Mouse (Mus musculus) heart, adult 2 months (tissue): ENCODE data around the gene Yod1. TPM values are rescaled to one million over a fixed set of nuclear protein-coding genes. Genes with fewer than 3 reads are reported as not detected.
A peak's percentile ranks its signal among the peaks of the same experiment; 100 is the strongest.

Source experiments
- DNase-seq, 2 experiments: peaks; one replicate each; pipeline ENCODE4 v3.0.0; 2021
- H3K27ac ChIP-seq: fragments of 200-600 bp; 2 replicates; pipeline ENCODE4 v1.8.1; 2022
- H3K27me3 ChIP-seq: fragments of 200-500 bp; 2 replicates; pipeline ENCODE4 v1.6.1; 2012; ENCODE audit warnings: mild to moderate bottlenecking, low read length, inconsistent platforms, mixed read lengths; ENCODE audit not compliant: control insufficient read depth, insufficient read depth
- H3K36me3 ChIP-seq: fragments of 200-500 bp; 2 replicates; pipeline ENCODE4 v1.6.1; 2012; ENCODE audit warnings: low read length, inconsistent platforms; ENCODE audit not compliant: control insufficient read depth, insufficient read depth
- H3K4me1 ChIP-seq: fragments of 200-500 bp; 2 replicates; pipeline ENCODE4 v1.6.1; 2011; ENCODE audit warnings: low read length; ENCODE audit not compliant: control insufficient read depth, insufficient read depth
- H3K4me3 ChIP-seq: fragments of 200-600 bp; 2 replicates; pipeline ENCODE4 v1.8.1; 2022
- H3K79me2 ChIP-seq: fragments of 200-500 bp; replicated peaks from 2 replicates; pipeline ENCODE4 v1.6.1; 2012; ENCODE audit warnings: mild to moderate bottlenecking, inconsistent platforms, low read length, moderate library complexity, mixed read lengths; ENCODE audit not compliant: control insufficient read depth, insufficient read depth
- H3K9ac ChIP-seq: fragments of 200-500 bp; 2 replicates; pipeline ENCODE4 v1.6.1; 2012; ENCODE audit warnings: low read depth, mild to moderate bottlenecking, control low read depth, inconsistent platforms, low read length, mixed read lengths
- CTCF ChIP-seq: fragments of 200-600 bp; IDR thresholded peaks from 2 replicates; pipeline ENCODE4 v1.8.1; 2022; ENCODE audit warnings: antibody characterized with exemption, mild to moderate bottlenecking, moderate library complexity
- EP300 ChIP-seq: fragments of 200-500 bp; IDR thresholded peaks from 2 replicates; pipeline ENCODE4 v1.6.1; 2011; ENCODE audit warnings: low read depth, low read length, control low read depth; ENCODE audit not compliant: insufficient read depth
- POLR2A ChIP-seq: fragments of 200-500 bp; IDR thresholded peaks from 2 replicates; pipeline ENCODE4 v1.6.1; 2011; ENCODE audit warnings: mild to moderate bottlenecking, low read depth, low read length, control low read depth; ENCODE audit not compliant: insufficient read depth
- WGBS: fragments of 180-500 bp; shearing (Covaris S2); methylation state at CpG from one replicate; pipeline ENCODE4 v1.1.7; 2018; 5-methylcytosine and 5-hydroxymethylcytosine counted together
- intact Hi-C: fragments of 180-260 bp; cut with DNase I; formaldehyde crosslinking; loops from one replicate; pipeline ENCODE4 v1.15.1; 2025
- polyA plus RNA-seq: library from polyadenylated mRNA; depleted of rRNA; stranded (reverse); fragments of >200 nt; gene quantifications from 2 replicates; pipeline ENCODE4 v1.2.3, GENCODE M21; 2012
- total RNA-seq, 2 experiments: library from RNA; stranded (reverse); gene quantifications; 2 replicates each; pipeline ENCODE4 v1.2.3; 2021

Gene Yod1
- total and polyA plus RNA-seq, 3 experiments: 1.2 to 4.9 (median 3.7) TPM

DNA sequence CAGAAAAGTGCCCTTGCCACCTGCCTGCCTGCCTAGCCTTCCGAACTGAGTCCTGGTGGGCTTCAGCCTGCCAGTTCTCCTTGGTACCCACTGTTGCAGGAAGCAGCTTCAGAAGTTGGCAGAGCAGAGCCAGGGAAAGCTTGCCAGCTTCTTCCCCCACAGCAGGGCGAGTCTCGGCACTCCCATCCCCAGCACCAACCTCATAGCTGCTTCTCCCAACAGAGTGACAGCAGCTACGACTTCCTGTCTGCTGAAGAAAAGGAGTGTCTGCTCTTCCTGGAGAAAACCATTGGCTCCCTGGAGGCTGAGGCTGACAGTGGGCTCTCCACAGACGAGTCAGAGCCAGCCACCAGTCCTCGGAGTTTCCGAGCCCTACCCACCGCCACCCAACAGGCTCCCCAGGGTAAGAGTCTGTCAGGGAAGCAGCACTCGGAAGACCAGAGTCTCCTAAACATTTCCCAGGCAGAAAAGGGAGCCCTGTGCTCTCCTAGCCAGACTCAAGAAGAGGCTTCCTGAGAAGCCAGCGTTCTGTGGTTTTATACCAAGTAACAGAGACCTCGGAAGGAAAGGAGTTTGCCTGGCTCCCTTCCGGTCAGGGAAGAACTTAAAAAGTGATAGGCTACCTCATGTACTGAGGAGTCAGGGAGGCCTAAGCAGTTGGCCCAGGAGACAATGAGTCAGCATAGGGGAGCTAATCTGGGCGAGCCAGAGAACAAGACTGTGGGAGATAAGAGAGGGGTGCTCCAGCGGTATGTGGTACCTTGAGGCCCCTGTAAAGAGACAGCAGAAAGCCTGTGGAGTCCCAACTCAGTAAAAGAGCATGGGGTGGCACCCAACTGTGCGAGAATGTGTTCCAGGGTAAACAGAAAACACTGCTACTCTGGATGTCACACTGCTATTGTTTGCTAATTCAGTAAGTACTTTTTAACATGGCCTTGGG, 23.9 kb downstream of the Yod1 start:
- intact Hi-C loops: no loop called here
- no peak for DNase-seq
- 36% methylated on average over 15 of the region's 15 CpGs for WGBS

DNA sequence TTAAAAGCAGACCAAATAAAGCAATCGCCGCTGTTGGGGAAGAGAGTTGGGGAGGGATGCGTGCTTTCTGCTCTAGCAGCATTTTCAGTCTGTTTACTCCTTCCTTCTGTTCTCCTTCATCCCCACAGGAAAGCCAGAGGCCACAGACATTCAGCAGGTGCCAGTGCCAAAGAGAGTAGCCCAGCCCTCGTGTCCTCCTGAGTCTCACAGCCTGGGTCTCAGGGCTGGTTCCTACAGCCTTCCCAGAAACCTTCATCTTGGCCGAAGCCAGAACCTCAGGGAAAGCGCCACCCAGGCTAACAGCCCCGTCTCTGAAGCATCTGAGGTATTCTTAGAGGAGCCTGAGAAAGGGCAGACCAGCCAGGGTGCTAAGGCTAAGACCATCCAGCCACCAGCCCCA, 25.1 kb downstream of the Yod1 start:
- Histone ChIP-seq H3K4me3 (no peak overlapping the region), H3K4me1 (peaks cover 3% of the 10 kb centered on the region; the same call in 1 of the 2 replicates), H3K27me3 (no peaks in the 10 kb centered on the region), H3K27ac (no peak overlapping the region), H3K9ac (no peak overlapping the region), H3K79me2 (no peaks in the 10 kb centered on the region), H3K36me3 (no peaks in the 10 kb centered on the region)
- DNase-seq: no peak
- WGBS: 94% methylated on average over 7 of the region's 7 CpGs
- intact Hi-C loops: no loop called here
- TF ChIP-seq POLR2A: no peak
- no peak for TF ChIP-seq EP300
- no peak for TF ChIP-seq CTCF

More for the DNA sequence above, 23.9 kb downstream of the Yod1 start:
- H3K27me3 ChIP-seq: no peaks in the 10 kb centered on the region
- no peak overlapping the region for H3K9ac ChIP-seq
- H3K4me1 ChIP-seq: peaks cover 3% of the 10 kb centered on the region; the same call in 1 of the 2 replicates
- TF ChIP-seq EP300 (0 out of 2 replicates have a peak, but pooled peaks have one; percentile 5), POLR2A (no peak)
- peak overlapping the region; percentile 23; the same call in 1 of the 2 replicates for H3K27ac ChIP-seq
- H3K36me3 ChIP-seq: no peaks in the 10 kb centered on the region
- H3K79me2 ChIP-seq: no peaks in the 10 kb centered on the region
- H3K4me3 ChIP-seq: no peak overlapping the region

- Histone ChIP-seq H3K36me3 (no peaks in the 10 kb centered on the region), H3K9ac (no peak overlapping the region), H3K79me2 (no peaks in the 10 kb centered on the region), H3K27me3 (no peaks in the 10 kb centered on the region), H3K4me3 (no peak overlapping the region), H3K27ac (no peak overlapping the region), H3K4me1 (peaks cover 3% of the 10 kb centered on the region; the same call in 1 of the 2 replicates)
- no peak for DNase-seq
- intact Hi-C loops: no loop called here
- TF ChIP-seq POLR2A (no peak), CTCF (no peak), EP300 (no peak)
- 52% methylated on average over 1 of the region's 1 CpGs for WGBS
Measured at GRCm38 (mm10) chr1:130743775-130744174, 26.6 kb downstream of the Yod1 start.

DNA sequence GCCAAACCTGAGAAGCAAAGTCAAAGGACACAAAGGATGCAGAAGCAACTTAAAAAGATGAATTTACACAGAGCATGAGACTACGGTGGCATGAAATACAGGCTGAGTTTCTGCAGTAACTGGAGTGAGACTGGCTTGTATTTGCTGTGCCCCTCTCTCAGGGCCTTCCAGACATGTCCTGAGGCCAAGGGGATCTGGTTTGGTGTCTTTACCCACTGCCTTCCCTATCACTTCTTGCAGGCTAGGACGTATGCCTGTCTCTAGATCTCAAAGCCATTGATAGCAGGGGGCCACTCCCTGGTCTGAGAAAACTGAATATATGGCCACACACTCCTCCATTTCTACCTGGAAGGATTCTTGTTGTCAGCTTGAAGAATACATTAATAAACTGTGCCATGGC, 27.1 kb downstream of the Yod1 start:
- intact Hi-C loops: no loop called here
- Histone ChIP-seq H3K9ac (no peak overlapping the region), H3K4me1 (peaks cover 3% of the 10 kb centered on the region; the same call in 1 of the 2 replicates), H3K36me3 (no peaks in the 10 kb centered on the region), H3K27me3 (no peaks in the 10 kb centered on the region), H3K4me3 (no peak overlapping the region), H3K79me2 (no peaks in the 10 kb centered on the region), H3K27ac (no peak overlapping the region)
- WGBS: 80% methylated on average over 2 of the region's 2 CpGs
- DNase-seq: no peak
- no peak for TF ChIP-seq POLR2A
- TF ChIP-seq EP300: no peak
- no peak for TF ChIP-seq CTCF

DNA sequence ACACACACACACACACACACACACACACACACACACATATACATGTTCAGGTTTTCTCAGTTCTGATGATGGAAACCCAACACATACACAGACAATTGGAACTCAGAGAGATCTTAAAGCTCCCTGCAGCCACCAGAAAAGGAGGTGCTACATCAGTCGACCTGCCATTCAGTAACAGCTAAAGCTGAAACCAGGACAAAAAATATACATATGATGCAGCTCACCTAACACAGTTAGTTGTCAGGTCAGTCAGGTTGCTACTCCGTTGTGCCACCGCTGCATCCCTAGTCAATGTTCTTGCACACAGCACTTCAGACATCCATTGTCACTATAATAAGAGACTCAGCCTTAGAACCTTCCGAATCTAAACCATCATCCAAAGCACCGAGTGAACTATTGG, 27.8 kb downstream of the Yod1 start:
- Histone ChIP-seq H3K27ac (no peak overlapping the region), H3K4me1 (peaks cover 3% of the 10 kb centered on the region; the same call in 1 of the 2 replicates), H3K79me2 (no peaks in the 10 kb centered on the region), H3K4me3 (no peak overlapping the region), H3K9ac (no peak overlapping the region), H3K27me3 (no peaks in the 10 kb centered on the region), H3K36me3 (no peaks in the 10 kb centered on the region)
- intact Hi-C loops: no loop called here
- 85% methylated on average over 5 of the region's 5 CpGs for WGBS
- DNase-seq: no peak
- TF ChIP-seq EP300 (no peak), POLR2A (no peak), CTCF (no peak)

GRCm38 (mm10) chr1:130745591-130745990, 28.5 kb downstream of the Yod1 start:
- Histone ChIP-seq H3K27ac (no peak overlapping the region), H3K27me3 (no peaks in the 10 kb centered on the region), H3K9ac (no peak overlapping the region), H3K79me2 (no peaks in the 10 kb centered on the region), H3K4me1 (peaks cover 3% of the 10 kb centered on the region; the same call in 1 of the 2 replicates), H3K36me3 (no peaks in the 10 kb centered on the region), H3K4me3 (no peak overlapping the region)
- no peak for DNase-seq
- intact Hi-C loops: no loop called here
- TF ChIP-seq CTCF (no peak), EP300 (no peak), POLR2A (no peak)
- 95% methylated on average over 3 of the region's 3 CpGs for WGBS
